Mouse (Mus musculus) embryonic facial prominence, embryonic 10.5 days (tissue): Measurements from ENCODE around the gene Mgat4b. TPM values are rescaled to one million over a fixed set of nuclear protein-coding genes. Genes with fewer than 3 reads are reported as not detected.

Experiments used
- DNase-seq: peaks from one replicate; pipeline ENCODE4 v3.0.0-alpha.2; 2017; ENCODE audit warnings: low spot score
- H3K27ac ChIP-seq: fragments of 300-500 bp; sonication (generic); replicated peaks from 2 replicates; pipeline ENCODE4 v1.5.1; 2016; ENCODE audit warnings: mild to moderate bottlenecking
- H3K27me3 ChIP-seq: fragments of 300-500 bp; sonication (generic); replicated peaks from 2 replicates; pipeline ENCODE4 v1.6.1; 2016; ENCODE audit warnings: low read depth, mild to moderate bottlenecking; ENCODE audit not compliant: poor library complexity, severe bottlenecking
- H3K36me3 ChIP-seq: fragments of 300-500 bp; sonication (generic); replicated peaks from 2 replicates; pipeline ENCODE4 v1.6.1; 2016; ENCODE audit warnings: mild to moderate bottlenecking, moderate library complexity
- H3K4me1 ChIP-seq: fragments of 300-500 bp; sonication (generic); 2 replicates; pipeline ENCODE4 v1.6.1; 2016
- H3K4me3 ChIP-seq: fragments of 300-500 bp; sonication (generic); 2 replicates; pipeline ENCODE4 v1.5.1; 2016; ENCODE audit warnings: mild to moderate bottlenecking, moderate library complexity
- H3K9me3 ChIP-seq: fragments of 300-500 bp; sonication (generic); 2 replicates; pipeline ENCODE4 v1.6.1; 2016; ENCODE audit warnings: mild to moderate bottlenecking
- WGBS: fragments of 180-500 bp; shearing (Covaris S2); methylation state at CpG from one replicate; pipeline ENCODE4 v1.1.7; 2016; 5-methylcytosine and 5-hydroxymethylcytosine counted together
- polyA plus RNA-seq: library from polyadenylated mRNA; unstranded; fragments of >200 nt; fragmentation: Nextera tagmentation; extraction: Ambion mirVana; gene quantifications from 2 replicates; pipeline ENCODE4 v1.2.1, GENCODE M21; 2016

Gene Mgat4b
- polyA plus RNA-seq, 1 experiment from 2014 or later = 23.5 TPM

GRCm38 (mm10) chr11:50231411-50231810, 20.7 kb downstream of the Mgat4b start:
- 21% methylated on average over 8 of the region's 8 CpGs for WGBS
- Histone ChIP-seq H3K27me3 (peaks cover 44% of the 10 kb centered on the region), H3K4me3 (peak overlapping the region; percentile 49), H3K36me3 (peaks cover 47% of the 10 kb centered on the region), H3K9me3 (no peaks in the 10 kb centered on the region), H3K27ac (no peak overlapping the region), H3K4me1 (peaks cover 63% of the 10 kb centered on the region)
- peak; percentile 62 for DNase-seq

- peaks cover 56% of the 10 kb centered on the region for H3K27me3 ChIP-seq
- no peak for DNase-seq
- no peak overlapping the region for H3K27ac ChIP-seq
- H3K9me3 ChIP-seq = no peaks in the 10 kb centered on the region
- 94% methylated on average over 13 of the region's 13 CpGs for whole genome bisulfite sequencing
- H3K4me1 ChIP-seq = peaks cover 59% of the 10 kb centered on the region
- no peak overlapping the region for H3K4me3 ChIP-seq
- peaks cover 47% of the 10 kb centered on the region for H3K36me3 ChIP-seq
These were observed 22.3 kb downstream of the Mgat4b start for GRCm38 (mm10) chr11:50233022-50233421.

GRCm38 (mm10) chr11:50233993-50234392, 23.3 kb downstream of the Mgat4b start:
- Histone ChIP-seq H3K27ac (no peak overlapping the region), H3K36me3 (peaks cover 47% of the 10 kb centered on the region), H3K9me3 (no peaks in the 10 kb centered on the region), H3K27me3 (peaks cover 65% of the 10 kb centered on the region), H3K4me1 (peaks cover 54% of the 10 kb centered on the region), H3K4me3 (no peak overlapping the region)
- 84% methylated on average over 11 of the region's 11 CpGs for WGBS
- no peak for DNase-seq

GRCm38 (mm10) chr11:50234606-50235005, 23.9 kb downstream of the Mgat4b start:
- WGBS = 95% methylated on average over 25 of the region's 25 CpGs
- Histone ChIP-seq H3K4me3 (no peak overlapping the region), H3K27me3 (peaks cover 67% of the 10 kb centered on the region), H3K9me3 (no peaks in the 10 kb centered on the region), H3K4me1 (peaks cover 48% of the 10 kb centered on the region), H3K36me3 (peaks cover 47% of the 10 kb centered on the region), H3K27ac (no peak overlapping the region)
- DNase-seq = no peak

- DNase-seq = peak; percentile 95
- Histone ChIP-seq H3K4me1 (peaks cover 31% of the 10 kb centered on the region), H3K27me3 (peaks cover 55% of the 10 kb centered on the region), H3K27ac (peak overlapping the region; percentile 64), H3K4me3 (peak overlapping the region; percentile 75), H3K36me3 (peaks cover 40% of the 10 kb centered on the region), H3K9me3 (no peaks in the 10 kb centered on the region)
- WGBS = under 1% methylated on average over 26 of the region's 27 CpGs
These were observed 25.8 kb downstream of the Mgat4b start for GRCm38 (mm10) chr11:50236540-50236936.

GRCm38 (mm10) chr11:50236937-50237835, 26.5 kb downstream of the Mgat4b start:
- H3K4me3 ChIP-seq = peak overlapping the region; percentile 75
- peak overlapping the region; percentile 64 for H3K27ac ChIP-seq
- no peak for DNase-seq
- 2% methylated on average over 66 of the region's 66 CpGs for WGBS
- H3K9me3 ChIP-seq = no peaks in the 10 kb centered on the region
- peaks cover 34% of the 10 kb centered on the region for H3K36me3 ChIP-seq
- H3K27me3 ChIP-seq = peaks cover 55% of the 10 kb centered on the region
- H3K4me1 ChIP-seq = peaks cover 26% of the 10 kb centered on the region

- H3K27me3 ChIP-seq = peaks cover 55% of the 10 kb centered on the region
- peak within 1 kb of the TSS; percentile 75 for H3K4me3 ChIP-seq
- H3K27ac ChIP-seq = no peak within 1 kb of the TSS
- H3K4me1 ChIP-seq = peaks cover 26% of the 10 kb centered on the region
- no peak for DNase-seq
- WGBS = 48% methylated on average over 10 of the region's 10 CpGs
- no peaks in the 10 kb centered on the region for H3K9me3 ChIP-seq
- peaks cover 22% of the 10 kb centered on the region for H3K36me3 ChIP-seq
These were observed 27.6 kb downstream of the Mgat4b start, which contains the start of gene Ltc4s for GRCm38 (mm10) chr11:50238324-50238723. TSS of gene Ltc4s (minus strand) at chr11:50238616.

GRCm38 (mm10) chr11:50238821-50239791, 28.4 kb downstream of the Mgat4b start:
- DNase-seq = no peak
- Histone ChIP-seq H3K4me3 (no peak overlapping the region), H3K27me3 (peaks cover 55% of the 10 kb centered on the region), H3K9me3 (no peaks in the 10 kb centered on the region), H3K4me1 (peaks cover 26% of the 10 kb centered on the region), H3K36me3 (peaks cover 14% of the 10 kb centered on the region), H3K27ac (no peak overlapping the region)
- WGBS = 89% methylated on average over 9 of the region's 9 CpGs

- H3K27me3 ChIP-seq = peaks cover 45% of the 10 kb centered on the region
- no peak overlapping the region for H3K4me3 ChIP-seq
- DNase-seq = no peak
- no peaks in the 10 kb centered on the region for H3K9me3 ChIP-seq
- peaks cover 2% of the 10 kb centered on the region for H3K36me3 ChIP-seq
- 90% methylated on average over 7 of the region's 7 CpGs for WGBS
- H3K27ac ChIP-seq = no peak overlapping the region
- peaks cover 26% of the 10 kb centered on the region for H3K4me1 ChIP-seq
These were observed 29.7 kb downstream of the Mgat4b start for GRCm38 (mm10) chr11:50240235-50240911.

- Histone ChIP-seq H3K9me3 (no peaks in the 10 kb centered on the region), H3K27ac (no peak overlapping the region), H3K36me3 (no peaks in the 10 kb centered on the region), H3K4me3 (no peak overlapping the region), H3K4me1 (no peaks in the 10 kb centered on the region), H3K27me3 (peaks cover 9% of the 10 kb centered on the region)
- DNase-seq = no peak
- WGBS = 85% methylated on average over 6 of the region's 6 CpGs
These were observed 33.2 kb downstream of the Mgat4b start for GRCm38 (mm10) chr11:50243926-50244325.

- no peaks in the 10 kb centered on the region for H3K4me1 ChIP-seq
- H3K27ac ChIP-seq = no peak overlapping the region
- 73% methylated on average over 5 of the region's 5 CpGs for WGBS
- H3K27me3 ChIP-seq = no peaks in the 10 kb centered on the region
- DNase-seq = no peak
- H3K36me3 ChIP-seq = no peaks in the 10 kb centered on the region
- no peak overlapping the region for H3K4me3 ChIP-seq
- no peaks in the 10 kb centered on the region for H3K9me3 ChIP-seq
These were observed 34.6 kb downstream of the Mgat4b start for GRCm38 (mm10) chr11:50245269-50245668.
